Mouse (Mus musculus): ENCODE results near the gene Diaph2. TPM values are rescaled to one million over a fixed set of nuclear protein-coding genes. Genes with fewer than 3 reads are reported as not detected.
"Not testable (repeated sequence)": the region's sequence is repeated elsewhere in the genome, so short reads cannot be mapped to it uniquely, and the experiment has no call there.

Gene Diaph2
- total RNA-seq, 2 experiments from 2014 or later = 16.2 to 39.7 TPM

- no peak for ATAC-seq (replicated peaks; ENCODE audit: poor library complexity)
These were observed 516.2 kb downstream of the Diaph2 start for GRCm38 (mm10) chrX:130265707-130266106.

GRCm38 (mm10) chrX:130279144-130279543 lies 529.6 kb downstream of the Diaph2 start:
- no peak for ATAC-seq (replicated peaks; ENCODE audit: poor library complexity)

- ATAC-seq (replicated peaks; ENCODE audit: poor library complexity) = no peak
These were observed 531.9 kb downstream of the Diaph2 start for GRCm38 (mm10) chrX:130281484-130281883.

GRCm38 (mm10) chrX:130287032-130287431 lies 537.5 kb downstream of the Diaph2 start:
- ATAC-seq (replicated peaks; ENCODE audit: poor library complexity) = no peak

GRCm38 (mm10) chrX:130289775-130290174 lies 540.2 kb downstream of the Diaph2 start:
- peak; percentile 55 for ATAC-seq (replicated peaks; ENCODE audit: poor library complexity)

- ATAC-seq (replicated peaks; ENCODE audit: poor library complexity) = no peak
These were observed 601.4 kb downstream of the Diaph2 start for GRCm38 (mm10) chrX:130350808-130351435.

- ATAC-seq (replicated peaks; ENCODE audit: poor library complexity) = no peak
These were observed 601.9 kb downstream of the Diaph2 start for GRCm38 (mm10) chrX:130351480-130351879.

- no peak for ATAC-seq (replicated peaks; ENCODE audit: poor library complexity)
These were observed 644.1 kb downstream of the Diaph2 start for GRCm38 (mm10) chrX:130393508-130394145.

- ATAC-seq (replicated peaks; ENCODE audit: poor library complexity) = no peak
These were observed 653.7 kb downstream of the Diaph2 start for GRCm38 (mm10) chrX:130403214-130403613.

GRCm38 (mm10) chrX:130407471-130407870 lies 657.9 kb downstream of the Diaph2 start:
- ATAC-seq (replicated peaks; ENCODE audit: poor library complexity) = not testable (repeated sequence)

- ATAC-seq (replicated peaks; ENCODE audit: poor library complexity) = no peak
These were observed 659.4 kb downstream of the Diaph2 start for GRCm38 (mm10) chrX:130408985-130409384.

- ATAC-seq (replicated peaks; ENCODE audit: poor library complexity) = no peak
These were observed 673.6 kb downstream of the Diaph2 start for GRCm38 (mm10) chrX:130423134-130423533.

- ATAC-seq (replicated peaks; ENCODE audit: poor library complexity) = no peak
These were observed 702.4 kb downstream of the Diaph2 start for GRCm38 (mm10) chrX:130451822-130452487.

- ATAC-seq (replicated peaks; ENCODE audit: poor library complexity) = no peak
These were observed 702.9 kb downstream of the Diaph2 start for GRCm38 (mm10) chrX:130452488-130452823.

- no peak for ATAC-seq (replicated peaks; ENCODE audit: poor library complexity)
These were observed 723.6 kb downstream of the Diaph2 start for GRCm38 (mm10) chrX:130473133-130473532.

- no peak for ATAC-seq (replicated peaks; ENCODE audit: poor library complexity)
These were observed 731.3 kb downstream of the Diaph2 start for GRCm38 (mm10) chrX:130480877-130481276.

GRCm38 (mm10) chrX:130502680-130503464 lies 753.3 kb downstream of the Diaph2 start:
- ATAC-seq (replicated peaks; ENCODE audit: poor library complexity) = no peak

- ATAC-seq (replicated peaks; ENCODE audit: poor library complexity) = no peak
These were observed 753.9 kb downstream of the Diaph2 start for GRCm38 (mm10) chrX:130503465-130503860.

- no peak for ATAC-seq (replicated peaks; ENCODE audit: poor library complexity)
These were observed 756.1 kb downstream of the Diaph2 start for GRCm38 (mm10) chrX:130505626-130506025.
